Comparison of ENCODE assay signal across 20 mouse cellular contexts in the genomic region with DNA sequence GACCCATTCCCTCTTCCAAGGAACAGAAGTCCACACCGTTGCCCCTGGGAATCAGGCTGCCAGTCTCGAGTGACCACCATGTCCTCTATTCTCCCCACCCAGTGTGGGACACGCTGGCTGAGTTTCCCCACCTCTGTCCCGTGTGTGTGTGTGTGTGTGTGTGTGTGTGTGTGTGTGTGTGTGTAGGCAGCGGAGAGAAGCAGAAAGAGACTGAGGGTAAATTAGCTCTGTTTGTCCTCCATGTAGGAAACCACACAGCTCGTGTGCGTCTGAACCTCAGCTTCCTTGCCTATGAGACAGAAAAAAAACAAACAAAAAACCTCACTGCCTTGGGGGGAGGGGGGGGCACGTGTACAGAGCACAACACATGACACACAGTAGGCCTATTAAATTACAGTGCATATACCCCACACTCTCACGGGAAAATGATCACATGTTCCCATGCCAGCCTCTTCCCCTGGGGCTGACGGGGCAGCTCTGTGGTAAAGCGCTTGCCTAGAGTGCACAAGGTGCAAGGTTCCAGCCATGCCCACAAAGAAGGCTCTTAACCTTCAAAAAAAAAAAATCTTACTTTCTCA. TPM values are rescaled to one million over a fixed set of nuclear protein-coding genes. Genes with fewer than 3 reads are reported as not detected.
DNase-seq lines count a peak whose midpoint lies in the region; ATAC-seq lines count a peak whose summit lies in the region.
"Had no signal": no experiment of that assay in that cellular context is flagged by ENCODE, and none has a peak within 500 bp of the region (broad histone marks: within the 10 kb centered on the region; RNA-seq: fewer than 3 reads in every experiment).

No protein-coding gene starts in this region.

- no peaks in the 10 kb centered on the region for H3K36me3 ChIP-seq in splenic B cell, adult 2 months (ENCODE audit: control insufficient read depth, insufficient read depth, low read length, poor library complexity, severe bottlenecking)
- H3K36me3 ChIP-seq: limb, embryonic 12.5 days; midbrain, embryonic 10.5 days; stomach, embryonic 15.5 days had no signal

- DNase-seq in adrenal gland, postnatal 10 days: peak; percentile 39
- DNase-seq in adrenal gland, adult 18-20 months (ENCODE audit: low spot score in 2 of 2): no peak
- peak; percentile 90 for DNase-seq in splenic B cell, adult 2 months (ENCODE audit: low read depth, low spot score)
- DNase-seq in urinary bladder, postnatal 25 days (ENCODE audit: low spot score): no peak
- DNase-seq in ovary, postnatal 36 days (ENCODE audit: low spot score): no peak
- no peak for DNase-seq in lung, postnatal 4 days
- DNase-seq: cerebellum, postnatal 25 days; gastrocnemius, postnatal 10 days; heart, postnatal 14 days; kidney, postnatal 4 days; layer of hippocampus, postnatal 36 days; lung, postnatal 10 days; right cerebral cortex, postnatal 14 days had no signal

- H3K27me3 ChIP-seq in splenic B cell, adult 2 months (ENCODE audit: control insufficient read depth, insufficient read depth, low read length, poor library complexity, severe bottlenecking): no peaks in the 10 kb centered on the region
- H3K27me3 ChIP-seq: limb, embryonic 12.5 days; stomach, embryonic 15.5 days had no signal

- peak; percentile 68 for ATAC-seq in CD4-positive, CD25-positive, alpha-beta regulatory T cell, adult 4 months
- ATAC-seq in inflammation-experienced regulatory T-cells, adult 6 months: peak; percentile 60
- ATAC-seq: forebrain, embryonic 16.5 days; hindbrain, embryonic 16.5 days had no signal

RNA-seq across cellular contexts. Expression of gene Rras2, which starts 48.5 kb away (rescaled TPM):
- 10 to 100 TPM; 36.5 to 39.1 TPM for total RNA-seq in adrenal gland, postnatal 10 days (2021)
- 10 to 100 TPM; 30.5 to 53.7 TPM for total RNA-seq in adrenal gland, adult 18-20 months (2021)
- polyA plus RNA-seq in CD4-positive, CD25-positive, alpha-beta regulatory T cell, adult 4 months (2017; shearing (Covaris generic)): 10 to 100 TPM in 1 of 2 experiments, 1 to 10 TPM in 1; 7.8 to 11.1 TPM
- 1 to 10 TPM; 3.3 to 5.3 (median 4.5) TPM for polyA plus RNA-seq in inflammation-experienced regulatory T-cells, adult 6 months (2017; shearing (Covaris generic))

Comparison
In these comparisons a context has a peak if more than half of its experiments do, and no peak if none do; other contexts are left out.
1. DNase-seq: peak in adrenal gland, postnatal 10 days (single experiment) and splenic B cell, adult 2 months (single experiment); none in adrenal gland, adult 18-20 months (0 of 2), urinary bladder, postnatal 25 days (single experiment), ovary, postnatal 36 days (single experiment) and lung, postnatal 4 days (0 of 2).